Mouse (Mus musculus): ENCODE data around the gene Cct2. TPM values are rescaled to one million over a fixed set of nuclear protein-coding genes. Genes with fewer than 3 reads are reported as not detected.
"Not testable (repeated sequence)": the region's sequence is repeated elsewhere in the genome, so short reads cannot be mapped to it uniquely, and the experiment has no call there.

Cct2 gene
- polyA plus RNA-seq, 1 experiment from 2014 or later = 263 TPM

DNA sequence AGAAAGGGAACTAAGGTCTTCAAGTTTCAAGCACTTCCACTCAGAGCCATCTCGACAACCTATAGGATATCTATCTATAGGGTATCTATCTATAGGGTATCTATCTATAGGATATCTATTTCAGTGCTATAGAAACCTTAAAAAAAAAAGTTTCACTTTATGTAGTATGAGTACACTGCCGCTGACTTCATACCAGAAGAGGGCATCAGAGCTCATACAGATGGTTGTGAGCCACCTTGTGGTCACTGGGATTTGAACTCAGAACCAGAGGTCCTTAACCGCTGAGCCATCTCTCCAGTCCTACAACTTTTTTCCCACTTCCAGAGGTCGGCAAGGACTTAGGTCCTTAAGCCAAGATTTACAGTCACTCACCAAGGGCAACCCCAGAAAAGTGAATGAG, 7.9 kb downstream of the Cct2 start:
- DNase-seq (ENCODE audit: low spot score) = no peak

DNA sequence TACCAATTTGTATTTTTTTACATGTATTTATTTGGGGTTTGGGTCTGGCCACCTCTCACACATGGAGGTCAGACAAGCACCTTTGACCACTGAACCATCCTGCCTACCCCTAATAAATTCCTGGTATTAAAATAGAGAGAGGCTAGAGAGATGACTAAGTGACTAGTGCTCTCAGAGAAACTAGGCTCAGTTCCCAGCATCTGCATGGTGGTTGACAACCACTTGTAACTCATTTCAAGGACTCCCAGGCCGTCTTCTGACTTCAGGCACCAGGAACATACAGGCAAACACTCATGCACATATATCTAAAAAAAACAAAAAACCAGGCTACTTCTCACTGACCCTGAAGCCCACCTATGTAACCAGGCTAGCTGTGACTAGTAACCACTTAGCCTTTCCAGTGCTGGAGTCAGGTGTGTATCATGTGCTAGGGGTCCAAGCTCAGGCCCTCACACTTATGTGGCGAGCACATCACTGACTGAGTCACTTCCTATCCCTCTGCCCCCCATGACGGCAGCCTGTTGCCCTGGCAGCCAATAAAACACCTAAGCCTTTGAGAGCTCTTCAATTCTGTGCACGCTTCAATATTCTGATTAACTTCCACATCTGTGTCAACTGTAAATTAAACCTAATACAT, 13.5 kb downstream of the Cct2 start:
- no peak for DNase-seq (ENCODE audit: low spot score)

DNA sequence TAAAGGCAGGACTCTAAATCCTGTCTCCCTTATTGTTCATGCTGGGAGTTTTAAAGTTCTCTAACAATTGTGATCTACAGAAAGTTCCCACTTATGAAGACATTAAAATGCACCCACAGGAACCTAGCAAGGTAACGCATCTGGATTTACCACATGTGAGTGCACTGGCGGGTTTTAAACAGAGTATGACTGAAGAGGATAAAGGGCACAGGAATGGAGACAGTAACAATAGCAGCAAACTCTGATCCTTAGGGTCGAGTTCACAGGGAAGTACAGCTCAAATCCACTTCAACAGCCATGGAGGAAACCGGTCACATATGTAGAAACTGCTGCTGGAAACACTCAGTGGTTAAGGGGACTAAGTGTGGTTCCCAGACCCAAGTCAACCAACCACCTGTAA, 14.4 kb downstream of the Cct2 start:
- DNase-seq (ENCODE audit: low spot score) = no peak

DNA sequence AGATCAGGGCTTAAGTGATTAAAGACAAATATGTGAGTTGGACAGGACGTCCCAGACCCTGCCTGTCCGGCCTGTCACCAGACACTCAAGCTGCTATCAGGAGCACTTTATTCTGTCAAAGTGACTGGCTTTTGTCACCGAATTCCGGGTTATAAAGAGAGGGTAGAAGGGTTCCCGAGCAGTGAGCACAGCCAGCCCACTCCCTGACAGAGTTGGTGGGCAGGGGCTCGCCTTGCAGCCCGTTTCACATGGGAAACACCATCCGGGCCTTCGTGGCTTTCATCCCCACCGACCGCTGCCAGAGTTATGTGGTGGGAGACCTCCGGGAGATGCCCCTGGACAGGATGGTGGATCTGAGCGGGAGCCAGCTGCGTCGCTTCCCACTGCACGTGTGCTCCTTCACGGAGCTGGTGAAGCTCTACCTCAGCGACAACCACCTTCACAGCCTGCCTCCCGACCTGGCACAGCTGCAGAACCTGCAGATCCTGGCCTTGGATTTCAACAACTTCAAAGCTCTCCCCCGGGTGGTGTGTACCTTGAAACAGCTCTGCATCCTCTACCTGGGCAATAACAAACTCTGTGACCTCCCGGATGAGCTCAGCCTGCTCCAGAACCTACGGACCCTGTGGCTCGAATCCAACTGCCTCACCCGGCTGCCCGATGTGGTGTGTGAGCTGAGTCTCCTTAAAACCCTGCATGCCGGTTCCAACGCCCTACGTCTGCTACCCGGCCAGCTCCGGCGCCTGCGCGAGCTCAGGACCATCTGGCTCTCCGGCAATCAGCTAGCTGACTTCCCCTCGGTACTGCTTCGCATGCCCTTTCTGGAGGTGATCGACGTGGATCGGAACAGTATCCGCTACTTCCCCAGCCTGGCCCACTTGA, 18.2 kb downstream of the Cct2 start, which contains the start of gene Lrrc10:
Lrrc10 (plus strand) TSS at position 167 of the 882 bp plus-strand sequence.
- no peak for DNase-seq (ENCODE audit: low spot score)

DNA sequence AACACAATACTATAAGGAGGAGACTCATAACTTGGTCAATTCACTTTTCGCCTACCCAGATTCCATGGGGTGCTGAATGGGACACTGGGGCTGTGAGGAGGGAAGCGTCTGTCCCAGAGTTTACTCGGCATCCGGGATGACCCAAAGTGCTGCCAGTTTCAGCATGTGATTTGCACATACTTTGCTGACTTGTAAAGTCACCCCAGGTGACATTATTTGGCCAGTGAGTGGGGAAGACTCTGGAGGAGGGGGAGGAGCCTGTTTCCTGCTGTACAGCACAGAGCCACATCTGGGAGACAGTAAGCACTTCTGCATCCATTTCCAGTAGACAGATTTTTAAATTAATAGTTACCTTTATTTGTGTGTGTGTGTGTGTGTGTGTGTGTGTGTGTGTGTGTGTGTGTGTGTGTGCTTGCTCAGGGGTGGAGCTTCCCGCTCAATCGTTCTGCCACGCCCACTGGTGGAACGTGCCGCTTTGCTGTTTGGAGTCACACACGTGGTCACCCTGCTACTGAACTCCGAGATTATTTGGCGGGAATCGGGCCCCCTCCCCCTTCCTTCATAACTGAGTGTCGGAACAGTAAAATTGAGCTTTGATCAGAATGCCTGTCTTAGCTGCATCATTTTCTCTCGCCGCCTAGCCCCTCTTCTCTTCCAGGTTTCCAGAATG, 20.0 kb downstream of the Cct2 start:
- DNase-seq (ENCODE audit: low spot score) = not testable (repeated sequence)

DNA sequence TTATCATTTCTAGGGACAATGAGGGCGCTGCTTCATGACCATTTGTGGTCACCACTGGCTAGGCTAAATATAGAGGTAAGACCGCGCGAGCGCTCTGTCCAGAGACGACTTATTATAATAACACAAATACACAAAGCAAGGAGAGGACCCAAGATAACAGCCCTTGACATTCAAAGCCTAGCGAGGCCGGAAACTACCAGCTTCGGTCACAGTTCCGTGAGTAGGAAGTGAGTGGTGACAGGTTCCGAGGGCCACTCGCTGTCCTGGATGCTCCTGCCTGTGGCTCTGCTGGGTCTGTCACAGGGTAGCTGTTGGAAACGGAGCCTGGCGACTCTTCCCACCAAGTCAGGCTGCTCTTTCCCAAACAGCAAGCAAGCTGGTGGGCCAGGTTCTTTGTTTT, 21.3 kb downstream of the Cct2 start:
- no peak for DNase-seq (ENCODE audit: low spot score)

DNA sequence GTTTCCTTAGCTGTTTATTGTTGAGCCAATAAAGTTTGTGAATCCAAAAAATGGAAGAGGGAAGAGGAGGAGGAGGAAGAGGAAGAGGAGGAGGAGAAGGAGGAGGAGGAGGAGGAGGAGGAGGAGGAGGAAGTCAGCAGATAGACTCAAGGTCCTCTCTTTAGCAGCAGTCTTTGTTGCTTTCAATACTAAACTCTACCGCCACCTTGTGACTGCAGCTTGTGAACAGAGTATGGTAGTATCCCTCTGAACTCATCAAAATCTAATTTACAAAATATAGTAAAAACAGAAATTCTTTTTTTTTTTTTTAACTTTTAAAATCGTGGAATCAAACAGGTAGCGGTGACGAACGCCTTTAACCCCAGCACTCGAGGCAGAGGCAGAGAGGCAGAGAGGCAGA, 23.3 kb downstream of the Cct2 start:
- no peak for DNase-seq (ENCODE audit: low spot score)

DNA sequence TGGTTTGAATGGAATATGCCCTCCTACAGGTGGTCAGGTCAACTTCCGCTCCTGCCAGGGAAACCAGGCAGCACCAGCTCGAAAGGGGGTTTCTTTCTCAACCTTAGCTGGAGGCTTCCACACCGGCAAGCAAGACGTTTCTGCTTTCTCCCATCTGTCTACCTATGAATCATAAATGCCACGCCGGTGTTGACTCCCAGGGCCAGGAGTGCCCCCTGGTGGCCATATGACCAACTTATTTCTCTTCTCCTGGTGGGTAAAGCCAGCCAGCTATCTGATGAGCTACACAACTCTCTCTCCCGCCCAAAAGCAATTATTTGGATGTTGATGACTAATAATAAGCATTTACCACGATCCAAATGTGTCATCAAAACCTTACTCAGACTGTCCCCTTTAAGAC, 29.8 kb downstream of the Cct2 start:
- peak; percentile 82 for DNase-seq (ENCODE audit: low spot score)

DNA sequence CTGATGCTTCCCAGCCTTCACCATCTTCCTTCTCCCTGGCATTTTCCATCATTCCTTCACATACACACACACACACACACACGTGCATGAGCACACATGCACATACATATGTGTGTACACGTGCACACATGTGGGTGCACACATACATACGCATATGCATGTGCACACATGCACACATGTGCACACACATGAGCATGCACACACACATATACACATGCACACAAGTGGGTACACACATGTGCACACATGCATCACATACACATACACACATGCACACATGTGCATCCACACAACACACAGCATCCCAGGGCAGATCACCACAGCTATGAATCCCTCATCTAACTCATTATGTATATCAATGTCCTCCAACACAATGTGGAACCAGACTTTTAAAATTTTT, 32.5 kb downstream of the Cct2 start:
- DNase-seq (ENCODE audit: low spot score) = no peak

DNA sequence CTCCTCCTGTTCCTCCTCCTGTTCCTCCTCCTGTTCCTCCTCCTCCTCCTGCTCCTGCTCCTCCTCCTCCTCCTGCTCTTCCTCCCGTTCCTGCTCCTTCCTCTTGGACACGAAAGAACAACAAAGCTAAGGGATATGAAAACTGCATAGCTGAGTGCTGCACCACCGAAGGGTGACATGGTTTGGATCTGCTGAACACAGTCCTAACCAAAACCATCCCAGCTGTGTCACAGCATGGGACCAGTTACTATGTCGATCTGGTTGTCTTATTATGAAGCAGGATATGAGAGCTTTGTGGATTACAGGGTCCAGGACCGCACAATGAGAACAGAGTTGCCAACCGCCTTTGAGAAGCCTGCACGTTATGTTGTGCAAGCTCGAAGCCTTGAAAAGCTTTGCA, 37.4 kb downstream of the Cct2 start:
- no peak for DNase-seq (ENCODE audit: low spot score)

DNA sequence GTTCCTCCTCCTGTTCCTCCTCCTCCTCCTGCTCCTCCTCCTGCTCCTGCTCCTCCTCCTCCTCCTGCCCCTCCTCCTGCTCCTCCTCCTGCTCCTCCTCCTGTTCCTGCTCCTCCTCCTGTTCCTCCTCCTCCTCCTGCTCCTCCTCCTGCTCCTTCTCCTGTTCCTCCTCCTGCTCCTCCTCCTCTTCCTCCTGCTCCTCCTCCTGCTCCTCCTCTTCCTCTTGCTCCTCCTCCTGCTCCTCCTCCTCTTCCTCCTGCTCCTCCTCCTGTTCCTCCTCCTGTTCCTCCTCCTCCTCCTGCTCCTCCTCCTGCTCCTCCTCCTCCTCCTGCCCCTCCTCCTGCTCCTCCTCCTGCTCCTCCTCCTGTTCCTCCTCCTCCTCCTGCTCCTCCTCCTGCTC, 37.8 kb downstream of the Cct2 start:
- DNase-seq (ENCODE audit: low spot score) = not testable (repeated sequence)

DNA sequence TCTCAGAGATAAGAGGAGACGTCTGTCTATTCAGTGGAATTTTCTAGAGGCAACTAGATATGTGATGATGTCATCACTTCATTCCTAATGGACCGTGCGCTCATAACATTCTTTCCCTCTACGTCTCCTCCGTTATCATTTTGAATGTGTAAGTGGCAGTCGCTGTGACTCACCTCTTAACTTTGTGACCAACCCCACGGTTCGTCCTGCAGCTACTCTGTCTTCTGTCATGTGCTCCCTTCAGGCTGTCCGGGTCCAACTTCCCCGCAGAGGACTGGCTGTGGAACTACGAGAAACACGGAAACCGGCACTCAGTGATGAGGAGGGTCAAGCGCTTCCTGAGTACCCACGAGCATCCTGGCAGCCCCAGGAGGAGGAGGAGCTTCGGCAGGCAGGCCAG, 39.9 kb downstream of the Cct2 start:
- no peak for DNase-seq (ENCODE audit: low spot score)

DNA sequence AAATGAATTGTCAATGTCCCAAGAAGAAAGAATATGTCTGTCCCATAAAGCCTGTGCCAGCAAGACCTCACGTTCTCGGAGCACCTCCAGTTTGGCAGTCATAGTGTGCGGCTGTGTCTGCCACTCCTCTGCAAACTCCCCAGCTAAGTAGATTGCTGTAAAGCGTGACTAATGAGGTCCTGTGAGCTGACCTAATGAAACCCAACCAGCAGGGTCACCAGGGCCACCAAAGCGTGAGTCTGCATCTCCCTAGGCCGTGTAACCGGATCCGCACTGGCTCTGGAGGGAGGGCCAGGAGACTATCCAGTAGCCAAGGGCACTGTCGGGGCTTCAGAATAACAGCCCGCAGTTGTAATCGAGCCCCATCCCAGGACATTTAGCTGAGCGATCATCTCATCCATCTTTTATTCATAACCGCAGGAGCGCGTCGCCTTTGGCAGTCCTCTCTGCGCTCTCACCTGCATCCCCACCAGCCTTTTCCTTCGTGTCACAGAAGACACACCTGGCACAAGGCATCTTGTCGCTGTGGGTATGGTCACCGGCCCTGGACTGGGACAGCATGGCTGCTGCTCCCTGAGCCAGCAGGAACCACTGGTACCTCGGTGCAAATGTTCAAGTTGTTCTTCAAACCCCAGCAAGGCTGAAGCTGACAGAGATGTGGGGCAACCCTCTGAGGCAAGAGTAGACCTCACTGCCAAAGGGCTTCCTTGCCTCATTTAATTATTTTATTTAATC, 42.4 kb downstream of the Cct2 start:
- no peak for DNase-seq (ENCODE audit: low spot score)

DNA sequence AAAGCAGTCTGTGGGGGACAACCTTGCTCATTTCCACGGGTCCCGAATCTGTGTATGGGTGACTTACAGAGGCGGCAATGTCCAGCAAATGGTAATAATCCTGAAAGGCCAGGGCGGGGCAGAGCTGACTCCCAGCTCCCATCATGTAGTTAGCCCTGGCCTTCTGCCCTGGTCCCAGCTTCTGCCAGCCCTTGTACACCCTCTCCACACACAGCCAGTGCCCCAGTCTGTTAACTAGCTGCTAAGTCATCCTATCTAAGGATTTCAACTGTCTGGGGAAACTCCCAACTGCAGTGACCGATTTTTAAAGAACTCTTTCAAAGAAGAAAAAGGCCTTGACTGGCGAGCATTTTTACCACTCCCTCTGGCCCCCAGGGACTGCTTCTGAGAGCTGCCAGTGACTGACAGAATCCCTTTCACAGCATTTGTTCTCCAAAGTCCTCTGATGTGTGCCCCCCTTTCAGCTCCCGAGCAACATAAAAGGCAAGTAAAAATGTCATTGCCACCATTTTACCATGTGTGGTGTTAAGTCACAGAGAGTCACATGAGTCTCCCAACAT, 45.3 kb downstream of the Cct2 start:
- no peak for DNase-seq (ENCODE audit: low spot score)

DNA sequence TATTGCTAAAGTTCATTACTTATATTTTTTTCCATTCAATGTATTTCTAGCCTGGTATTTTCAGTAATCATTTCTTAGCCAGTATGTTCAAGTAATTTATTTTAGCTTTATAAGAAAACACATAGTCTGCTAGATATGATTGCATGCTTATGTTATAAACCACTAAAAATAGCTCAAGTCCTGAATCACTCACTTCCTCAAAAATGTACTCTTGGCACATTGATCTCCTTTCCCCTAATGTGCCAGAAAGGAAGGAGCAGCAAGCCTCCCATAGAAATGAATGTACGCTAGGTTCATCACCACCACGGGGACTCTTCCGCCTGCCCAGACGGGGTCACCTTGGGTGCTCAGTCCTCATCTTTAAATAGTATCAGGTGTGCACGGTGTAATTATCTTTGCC, 49.0 kb downstream of the Cct2 start:
- DNase-seq (ENCODE audit: low spot score) = no peak

DNA sequence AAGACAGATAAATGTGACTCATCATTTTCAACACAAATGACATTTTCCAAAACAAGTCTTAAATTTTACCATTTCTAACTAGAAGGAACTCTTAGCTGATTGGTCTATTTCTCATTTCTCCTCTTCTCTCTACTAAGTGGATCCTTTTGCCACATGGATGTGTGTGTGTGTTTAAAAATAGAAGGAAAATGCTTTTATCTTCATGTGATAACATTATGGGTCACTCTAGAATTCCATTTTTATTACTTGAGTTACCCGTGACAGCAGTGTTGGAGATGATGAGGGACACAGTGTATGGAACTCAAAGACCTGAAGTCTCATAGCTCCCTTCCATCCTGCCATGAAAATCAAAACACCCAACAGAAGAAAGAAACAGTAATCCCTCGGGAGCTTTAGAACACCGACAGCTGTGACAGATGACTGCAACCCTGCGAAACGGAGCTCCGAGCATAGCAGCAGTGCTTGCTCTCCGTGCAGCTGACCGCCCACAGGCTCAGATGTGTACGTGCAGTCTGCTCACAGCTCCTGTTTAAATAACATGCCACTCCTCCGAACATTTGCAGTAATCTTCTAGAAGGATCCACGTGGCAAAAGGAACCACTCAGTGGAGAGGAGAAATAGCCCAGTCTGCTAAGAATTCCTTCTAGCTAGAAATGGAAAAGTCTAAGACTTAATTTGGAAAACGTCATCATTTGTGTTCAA, 49.8 kb downstream of the Cct2 start:
- DNase-seq (ENCODE audit: low spot score) = no peak

DNA sequence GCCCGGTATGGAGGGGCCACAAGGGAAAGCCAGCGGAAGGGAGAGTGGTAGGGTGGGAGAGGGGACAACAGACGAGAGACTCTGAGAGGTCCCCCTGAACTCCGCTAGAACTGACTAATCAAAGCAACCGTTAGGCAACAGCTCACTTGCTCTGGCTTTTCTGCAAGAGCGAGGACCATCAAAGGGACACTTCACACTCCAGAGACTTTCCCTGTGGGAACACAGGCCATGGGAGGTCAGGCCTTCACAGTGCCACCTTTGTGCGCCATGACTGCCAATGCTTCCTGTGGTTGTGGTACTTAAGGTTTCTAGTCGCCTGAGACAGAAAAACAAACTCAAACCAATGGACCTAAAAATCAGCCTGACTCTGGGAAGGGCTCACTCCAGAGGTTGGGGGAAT, 52.6 kb downstream of the Cct2 start:
- DNase-seq (ENCODE audit: low spot score) = no peak

DNA sequence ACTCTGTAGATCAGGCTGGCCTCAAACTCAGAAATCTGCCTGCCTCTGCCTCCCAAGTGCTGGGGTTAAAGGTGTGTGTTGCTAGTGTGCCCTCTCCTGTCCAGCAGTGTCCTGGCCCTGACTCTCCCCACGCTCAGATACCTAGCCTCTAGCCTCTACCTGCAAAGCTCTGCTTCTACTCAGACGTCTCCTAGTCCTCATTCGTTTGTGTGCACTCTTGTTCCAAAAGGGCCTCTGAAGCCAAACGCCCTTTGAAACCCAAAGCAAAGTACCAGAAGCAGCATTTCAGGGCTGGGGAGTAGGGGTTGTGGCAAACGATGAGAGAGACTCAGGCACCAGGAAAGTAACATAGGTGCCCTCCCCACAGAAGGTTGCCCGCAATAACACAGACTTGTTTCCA, 53.9 kb downstream of the Cct2 start:
- DNase-seq (ENCODE audit: low spot score) = no peak

DNA sequence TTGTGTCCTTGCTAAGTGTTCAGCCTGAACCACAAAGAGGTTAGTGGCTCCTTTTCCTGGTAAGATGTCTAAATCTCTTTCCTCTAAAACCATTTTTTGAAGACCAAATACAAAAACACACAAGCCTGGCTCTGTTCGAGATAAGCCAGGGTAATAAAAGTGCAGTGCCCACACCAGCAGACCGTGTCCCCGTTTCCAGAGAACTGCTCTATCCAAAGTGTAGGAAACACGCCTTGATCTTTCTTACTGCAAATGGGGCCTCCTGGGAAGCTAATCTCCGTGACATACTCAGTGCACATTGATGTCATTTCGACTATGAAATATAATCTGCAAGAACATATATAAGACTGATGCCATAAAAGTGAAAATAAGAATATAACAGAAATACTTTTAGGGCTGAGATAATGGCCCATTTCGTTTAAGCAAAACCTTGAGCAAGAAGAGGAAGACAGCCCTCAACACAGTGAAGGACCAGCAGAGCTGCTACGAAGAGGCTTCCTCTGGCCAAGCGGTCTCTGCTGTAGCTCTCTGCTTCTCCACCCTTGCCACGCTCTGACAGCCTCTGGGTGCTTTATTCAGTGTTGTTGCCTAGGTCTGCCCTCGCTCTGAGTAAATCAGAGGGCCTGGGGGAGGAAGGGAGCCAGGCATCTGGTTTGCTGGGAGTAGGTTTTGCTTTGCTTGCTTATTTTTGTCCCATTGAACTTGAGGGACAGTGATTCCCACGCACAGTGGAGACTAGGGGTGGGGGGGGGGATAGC, 57.7 kb downstream of the Cct2 start:
- no peak for DNase-seq (ENCODE audit: low spot score)

DNA sequence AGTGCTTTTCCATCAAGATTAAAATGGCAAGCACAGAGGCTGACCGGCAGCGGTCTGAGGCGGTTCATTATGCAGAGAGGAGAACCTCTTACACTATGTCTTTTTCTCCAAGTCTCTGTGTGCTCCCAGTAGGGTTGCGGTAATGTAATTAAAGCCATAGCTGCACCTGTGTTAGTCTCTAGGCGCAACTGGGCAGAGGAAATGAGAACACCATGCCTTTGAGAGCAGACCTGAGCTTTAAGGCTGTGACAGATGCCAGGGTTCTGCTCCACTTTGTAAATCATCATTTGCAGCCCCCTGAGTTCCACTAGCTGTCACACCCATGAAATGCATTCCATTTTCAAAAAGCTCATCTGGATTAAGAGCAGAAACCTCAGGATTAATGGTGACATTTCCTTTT, 58.9 kb downstream of the Cct2 start:
- no peak for DNase-seq (ENCODE audit: low spot score)
